Mouse (Mus musculus): ENCODE results near the gene Tsen2. TPM values are rescaled to one million over a fixed set of nuclear protein-coding genes. Genes with fewer than 3 reads are reported as not detected.

Gene Tsen2
- polyA plus RNA-seq, 1 experiment: 4.2 TPM

DNA sequence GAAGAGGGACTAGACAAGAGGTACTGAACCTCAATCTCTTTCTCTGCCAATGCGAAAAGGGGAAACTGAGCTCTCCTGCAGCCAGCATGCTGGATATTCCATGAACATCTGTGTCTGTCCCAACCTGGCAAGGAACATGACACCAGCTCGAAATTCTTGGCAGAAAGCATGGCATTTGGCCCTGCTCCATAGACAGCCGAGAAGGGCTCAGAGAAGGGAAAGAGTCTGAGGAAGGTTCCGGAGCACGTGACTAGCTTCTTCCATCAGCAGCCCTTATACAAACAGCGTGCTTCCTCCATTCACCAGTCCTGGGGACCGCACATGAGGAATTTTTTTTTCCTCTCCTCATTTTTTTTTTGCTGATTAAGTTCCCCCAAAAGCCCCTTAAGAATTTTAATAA is 9.8 kb upstream of the Tsen2 start:
- no peak overlapping the region for H3K4me3 ChIP-seq (replicated peaks; ENCODE audit: extremely low read depth, low read depth, low read length)
- no peak for DNase-seq
- 17% methylated on average over 7 of the region's 7 CpGs for WGBS
- H3K4me1 ChIP-seq (ENCODE audit: control insufficient read depth, insufficient read depth, low read length): no peaks in the 10 kb centered on the region
- TF ChIP-seq CTCF (IDR thresholded peaks at IDR 0.05; ENCODE audit: insufficient read depth, low read length) (no peak), POLR2A (IDR thresholded peaks at IDR 0.05; ENCODE audit: borderline replicate concordance, extremely low read depth, low read depth, low read length) (no peak)

DNA sequence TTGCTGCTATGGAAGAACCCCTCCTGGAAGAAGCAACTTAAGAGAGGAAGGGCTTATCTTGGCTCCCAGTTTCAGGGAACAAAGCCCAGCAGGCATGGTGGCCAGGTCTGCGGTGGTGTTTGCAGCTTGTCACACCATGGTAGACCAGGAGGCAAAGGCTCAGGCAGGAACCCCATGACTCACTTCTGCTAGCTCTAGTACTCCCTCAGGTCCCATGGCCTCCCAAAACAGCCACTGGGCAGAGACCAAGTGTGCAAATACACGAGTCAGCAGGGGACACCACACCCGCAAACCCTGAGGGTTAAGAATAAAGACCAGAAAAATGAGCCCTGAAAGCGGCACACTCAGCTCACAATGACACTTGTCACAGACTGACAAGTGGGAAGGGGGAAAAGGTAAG is 8.3 kb upstream of the Tsen2 start:
- TF ChIP-seq CTCF (IDR thresholded peaks at IDR 0.05; ENCODE audit: insufficient read depth, low read length) (no peak), POLR2A (IDR thresholded peaks at IDR 0.05; ENCODE audit: borderline replicate concordance, extremely low read depth, low read depth, low read length) (no peak)
- no peak for DNase-seq
- Histone ChIP-seq H3K4me1 (ENCODE audit: control insufficient read depth, insufficient read depth, low read length) (no peaks in the 10 kb centered on the region), H3K4me3 (replicated peaks; ENCODE audit: extremely low read depth, low read depth, low read length) (no peak overlapping the region)
- 63% methylated on average over 4 of the region's 4 CpGs for WGBS

DNA sequence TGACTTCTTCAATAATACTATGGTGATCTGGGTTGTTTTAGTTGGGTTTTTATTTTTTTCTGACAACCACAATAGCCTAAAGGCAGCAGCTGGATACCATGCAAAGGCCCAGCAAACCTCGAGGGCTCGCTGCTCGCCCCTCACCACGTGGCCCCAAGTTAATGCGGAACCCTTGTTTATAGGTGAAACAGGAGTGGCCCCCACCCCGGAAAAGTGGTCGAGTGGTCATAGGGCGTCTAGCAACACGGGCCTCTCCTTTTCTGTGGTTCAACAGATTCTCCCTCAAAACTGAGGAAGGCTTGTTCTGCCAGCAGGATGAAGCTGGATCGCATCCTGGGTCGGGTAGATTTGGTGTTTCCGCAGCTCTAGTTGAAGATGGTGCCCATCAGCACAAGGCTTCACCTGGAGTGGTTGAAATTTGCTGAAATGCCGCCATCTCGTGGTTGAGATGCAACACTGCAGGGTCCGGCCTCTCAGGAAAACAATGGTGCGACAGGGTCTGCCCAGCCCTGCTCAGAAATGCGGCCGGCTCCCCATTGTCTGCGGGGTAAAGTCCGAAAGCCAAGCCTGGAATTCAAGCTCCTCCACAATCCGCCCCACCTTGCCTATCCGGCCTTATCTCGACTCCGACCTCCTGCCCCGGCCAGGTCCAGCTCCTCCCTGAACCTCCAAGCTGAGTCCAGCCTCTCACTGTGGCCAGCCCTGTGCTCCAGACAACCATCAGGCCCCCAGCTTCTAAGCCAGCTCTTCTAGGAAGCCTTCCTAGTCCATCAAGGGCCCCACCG is 5.6 kb upstream of the Tsen2 start:
- Histone ChIP-seq H3K4me1 (ENCODE audit: control insufficient read depth, insufficient read depth, low read length) (no peaks in the 10 kb centered on the region), H3K4me3 (replicated peaks; ENCODE audit: extremely low read depth, low read depth, low read length) (no peak overlapping the region)
- WGBS: 21% methylated on average over 26 of the region's 26 CpGs
- TF ChIP-seq CTCF (IDR thresholded peaks at IDR 0.05; ENCODE audit: insufficient read depth, low read length): peak; percentile 92
- TF ChIP-seq POLR2A (IDR thresholded peaks at IDR 0.05; ENCODE audit: borderline replicate concordance, extremely low read depth, low read depth, low read length): no peak
- DNase-seq: peak; percentile 83

DNA sequence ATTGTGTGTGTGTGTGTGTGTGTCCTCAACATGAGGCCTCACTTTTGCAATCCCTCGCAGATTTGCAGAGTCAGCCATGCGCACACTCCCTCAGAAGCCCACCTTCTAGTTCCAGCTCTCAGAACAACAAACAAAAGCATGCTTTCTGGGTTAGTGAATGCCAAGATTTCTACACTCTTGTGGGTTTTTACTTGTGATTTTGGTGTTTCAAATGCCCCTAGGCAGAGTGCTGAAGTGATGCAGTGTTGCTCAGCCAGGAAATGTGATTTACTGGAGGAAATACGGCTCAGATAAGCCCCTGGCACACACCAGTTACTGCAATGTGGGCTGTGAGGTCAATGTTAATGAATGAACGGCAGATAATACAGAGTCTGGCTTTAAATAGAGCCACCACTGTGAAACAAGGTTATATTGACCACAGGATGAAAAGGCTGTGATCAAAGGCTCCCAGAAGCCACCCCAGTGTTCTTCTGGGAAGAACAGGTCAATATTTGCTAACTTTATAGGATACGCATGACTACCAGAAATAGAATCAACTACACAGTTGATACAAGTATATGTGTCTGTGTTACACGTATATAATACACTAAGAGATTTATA is 2.7 kb upstream of the Tsen2 start:
- H3K4me3 ChIP-seq (replicated peaks; ENCODE audit: extremely low read depth, low read depth, low read length): no peak overlapping the region
- whole genome bisulfite sequencing: 29% methylated on average over 6 of the region's 6 CpGs
- TF ChIP-seq CTCF (IDR thresholded peaks at IDR 0.05; ENCODE audit: insufficient read depth, low read length): no peak
- TF ChIP-seq POLR2A (IDR thresholded peaks at IDR 0.05; ENCODE audit: borderline replicate concordance, extremely low read depth, low read depth, low read length): no peak
- no peak for DNase-seq
- H3K4me1 ChIP-seq (ENCODE audit: control insufficient read depth, insufficient read depth, low read length): no peaks in the 10 kb centered on the region; the same call in 1 of the 2 replicates

DNA sequence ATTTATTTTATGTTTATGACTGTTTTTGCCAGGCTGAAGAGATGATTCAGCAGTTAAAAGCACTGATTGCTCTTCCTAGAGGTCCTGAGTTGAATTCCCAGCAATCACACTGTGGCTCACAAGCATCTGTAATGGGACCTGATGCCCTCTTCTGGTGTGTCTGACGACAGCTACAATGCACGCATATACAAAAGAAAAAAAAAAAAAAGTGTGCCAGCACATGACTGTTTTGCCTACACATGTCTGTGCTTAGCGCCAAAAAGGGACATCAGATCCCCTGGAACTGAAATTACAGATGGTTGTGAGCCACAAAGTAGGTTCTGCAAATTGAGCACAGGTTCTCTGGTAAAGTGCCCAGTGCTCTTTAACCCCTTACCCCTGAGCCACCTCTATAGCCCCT is 2.1 kb upstream of the Tsen2 start:
- H3K4me3 ChIP-seq (replicated peaks; ENCODE audit: extremely low read depth, low read depth, low read length): no peak overlapping the region
- no peak for TF ChIP-seq POLR2A (IDR thresholded peaks at IDR 0.05; ENCODE audit: borderline replicate concordance, extremely low read depth, low read depth, low read length)
- TF ChIP-seq CTCF (IDR thresholded peaks at IDR 0.05; ENCODE audit: insufficient read depth, low read length): no peak
- 56% methylated on average over 3 of the region's 3 CpGs for WGBS
- no peaks in the 10 kb centered on the region; the same call in 1 of the 2 replicates for H3K4me1 ChIP-seq (ENCODE audit: control insufficient read depth, insufficient read depth, low read length)
- no peak for DNase-seq

DNA sequence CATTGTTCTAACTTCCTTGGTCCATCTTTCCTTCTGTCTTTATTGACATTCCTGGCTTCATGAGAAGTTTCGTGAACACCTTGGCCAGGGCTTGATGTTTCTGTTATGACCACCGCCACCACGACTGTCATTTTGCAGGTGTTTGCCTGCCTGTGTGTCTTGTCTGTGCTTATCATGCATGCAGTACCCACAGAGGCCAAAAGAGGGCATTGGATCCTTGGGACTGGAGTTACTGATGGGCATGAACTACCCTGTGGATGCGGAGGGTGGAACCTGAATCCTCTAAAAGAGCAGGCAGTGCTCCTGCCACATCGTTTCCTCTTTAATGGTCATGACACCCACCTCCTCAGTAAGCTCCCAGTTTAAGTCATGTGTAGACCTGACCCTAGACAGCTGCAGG is 1.8 kb downstream of the Tsen2 start:
- TF ChIP-seq POLR2A (IDR thresholded peaks at IDR 0.05; ENCODE audit: borderline replicate concordance, extremely low read depth, low read depth, low read length) (no peak), CTCF (IDR thresholded peaks at IDR 0.05; ENCODE audit: insufficient read depth, low read length) (peak; percentile 52)
- H3K4me1 ChIP-seq (ENCODE audit: control insufficient read depth, insufficient read depth, low read length): no peaks in the 10 kb centered on the region; the same call in 1 of the 2 replicates
- 84% methylated on average over 5 of the region's 5 CpGs for WGBS
- H3K4me3 ChIP-seq (replicated peaks; ENCODE audit: extremely low read depth, low read depth, low read length): no peak overlapping the region
- DNase-seq: peak; percentile 12

DNA sequence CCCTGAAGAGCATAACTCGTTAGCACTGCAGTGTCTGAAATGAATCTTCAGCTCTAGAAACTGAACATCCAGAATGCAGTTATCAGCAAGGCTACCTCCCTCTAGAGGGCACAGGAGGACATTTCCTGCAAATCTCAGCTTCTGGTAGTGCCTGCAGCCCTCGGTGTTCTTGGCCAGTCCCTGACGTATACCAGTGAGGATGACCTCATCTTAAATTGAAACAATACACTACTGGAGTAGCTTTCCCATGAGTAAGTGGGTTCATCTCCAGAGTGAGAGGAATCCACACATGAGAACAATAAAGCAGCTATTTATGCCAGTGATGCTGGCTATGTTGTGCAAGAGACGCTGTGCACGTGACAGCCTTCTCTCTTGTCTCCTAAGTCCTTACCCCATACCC is 11.0 kb downstream of the Tsen2 start:
- 57% methylated on average over 5 of the region's 5 CpGs for WGBS

DNA sequence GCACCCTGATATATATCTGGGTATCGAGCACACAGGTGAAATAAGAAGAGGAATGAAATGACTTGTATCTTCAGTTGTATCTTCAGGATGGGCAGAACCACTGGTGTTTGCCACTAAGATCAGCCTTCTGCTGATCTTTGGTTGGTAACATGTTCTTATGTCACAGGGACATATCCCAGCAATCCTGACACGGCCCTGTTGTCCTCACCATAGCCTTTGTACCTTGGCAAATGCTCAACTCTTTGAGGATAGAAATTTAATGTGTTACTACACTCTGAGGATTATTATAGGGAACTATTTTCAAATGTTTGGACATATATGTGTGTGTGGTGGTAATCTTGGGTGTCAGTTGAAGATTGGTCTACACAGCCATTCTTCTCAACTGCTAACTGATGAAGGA is 13.7 kb downstream of the Tsen2 start:
- H3K4me1 ChIP-seq (ENCODE audit: control insufficient read depth, insufficient read depth, low read length): no peaks in the 10 kb centered on the region
- WGBS: 93% methylated on average over 2 of the region's 2 CpGs
- H3K4me3 ChIP-seq (replicated peaks; ENCODE audit: extremely low read depth, low read depth, low read length): no peak overlapping the region
- no peak for DNase-seq
- no peak for TF ChIP-seq POLR2A (IDR thresholded peaks at IDR 0.05; ENCODE audit: borderline replicate concordance, extremely low read depth, low read depth, low read length)
- TF ChIP-seq CTCF (IDR thresholded peaks at IDR 0.05; ENCODE audit: insufficient read depth, low read length): no peak

More for the DNA sequence above, 11.0 kb downstream of the Tsen2 start:
- H3K4me3 ChIP-seq (replicated peaks; ENCODE audit: extremely low read depth, low read depth, low read length): no peak overlapping the region
- H3K4me1 ChIP-seq (ENCODE audit: control insufficient read depth, insufficient read depth, low read length): no peaks in the 10 kb centered on the region
- no peak for TF ChIP-seq POLR2A (IDR thresholded peaks at IDR 0.05; ENCODE audit: borderline replicate concordance, extremely low read depth, low read depth, low read length)
- 0 out of 2 replicates have a peak, but pooled peaks have one; percentile 11 for TF ChIP-seq CTCF (IDR thresholded peaks at IDR 0.05; ENCODE audit: insufficient read depth, low read length)
- no peak for DNase-seq

DNA sequence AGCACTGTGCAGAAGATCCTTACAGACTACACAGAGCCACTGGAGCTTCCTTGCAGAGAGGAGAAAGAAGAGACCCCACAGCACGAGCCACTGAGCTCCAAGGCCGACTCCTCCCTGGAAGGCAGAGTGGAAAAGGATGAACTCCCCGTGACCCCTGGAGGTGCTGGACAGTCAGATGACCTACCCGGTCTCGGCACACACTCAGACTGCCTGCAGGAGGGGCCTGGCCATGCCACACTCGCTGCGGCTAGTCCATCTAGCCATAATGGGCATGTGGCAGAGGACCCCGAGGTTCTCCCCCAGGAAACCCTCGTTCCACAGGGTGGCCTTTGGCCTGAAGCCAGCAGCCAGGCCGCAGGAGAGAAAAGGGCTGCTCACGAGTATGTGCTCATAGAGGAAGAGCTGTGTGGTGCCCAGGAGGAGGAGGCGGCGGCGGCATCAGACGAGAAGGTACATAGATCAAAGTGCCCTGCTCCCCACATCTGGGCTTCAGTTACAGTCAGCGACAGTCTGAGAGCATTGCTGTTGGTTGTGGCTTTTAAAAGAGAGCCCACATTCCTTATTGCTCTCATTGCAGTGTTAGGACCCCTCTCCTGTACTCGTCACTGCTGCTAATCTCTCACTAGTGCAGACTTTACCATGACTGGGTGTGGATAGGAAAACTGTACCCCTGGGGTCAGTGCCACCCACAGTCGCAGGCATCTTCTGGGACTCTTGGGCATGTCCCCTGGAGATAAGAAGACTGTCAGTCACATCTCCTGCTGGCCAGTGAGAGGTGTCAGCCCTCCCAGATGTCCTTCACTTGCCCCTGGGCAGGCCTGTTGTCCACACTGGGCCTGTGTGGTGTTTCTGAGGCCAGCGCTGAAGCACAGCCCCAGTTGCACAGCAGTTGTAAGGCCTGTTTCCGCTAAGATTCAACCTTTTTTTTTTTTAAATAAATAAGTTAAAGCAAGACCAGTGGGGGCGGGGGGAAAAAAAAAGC is 15.5 kb downstream of the Tsen2 start:
- no peak for TF ChIP-seq POLR2A (IDR thresholded peaks at IDR 0.05; ENCODE audit: borderline replicate concordance, extremely low read depth, low read depth, low read length)
- no peaks in the 10 kb centered on the region for H3K4me1 ChIP-seq (ENCODE audit: control insufficient read depth, insufficient read depth, low read length)
- no peak overlapping the region for H3K4me3 ChIP-seq (replicated peaks; ENCODE audit: extremely low read depth, low read depth, low read length)
- DNase-seq: no peak
- 51% methylated on average over 21 of the region's 21 CpGs for WGBS

Measured in lung, adult 2 months (tissue).